Mouse (Mus musculus): ENCODE results near the gene Bspry. TPM values are rescaled to one million over a fixed set of nuclear protein-coding genes. Genes with fewer than 3 reads are reported as not detected.

The Bspry gene
- total and polyA plus RNA-seq, 3 experiments: 0.19 to 0.50 TPM; not detected in 1

DNA sequence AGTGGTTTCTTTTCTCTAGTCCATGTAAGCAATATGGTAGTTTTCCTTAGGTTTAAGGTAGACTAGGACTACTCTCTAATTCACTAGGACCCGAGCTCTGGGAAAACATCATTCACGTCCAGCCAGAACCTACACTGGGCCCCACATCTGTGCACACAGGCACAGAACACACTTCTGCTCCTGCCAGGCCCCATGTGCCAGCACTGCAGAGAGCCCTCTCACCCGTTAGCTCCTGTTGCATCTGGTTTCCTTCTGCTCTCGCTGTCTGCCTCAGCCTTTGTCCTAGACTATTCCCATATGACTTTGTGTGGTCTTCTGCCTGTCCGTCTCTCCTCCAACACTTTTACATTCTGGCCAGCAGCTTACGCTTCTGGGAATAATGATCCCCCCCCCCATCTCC lies 53.9 kb downstream of the Bspry start:
- TF ChIP-seq GABPA (IDR thresholded peaks at IDR 0.05; ENCODE audit: low read depth, low read length): no peak
- no peak for TF ChIP-seq TBP (IDR thresholded peaks at IDR 0.05; ENCODE audit: low read depth, low read length)
- no peak for TF ChIP-seq ZC3H11A (IDR thresholded peaks at IDR 0.05; ENCODE audit: low read depth, low read length)
- TF ChIP-seq JUND (IDR thresholded peaks at IDR 0.05; ENCODE audit: low read depth, low read length): no peak
- no peak for TF ChIP-seq CHD2 (IDR thresholded peaks at IDR 0.05; ENCODE audit: low read length)
- TF ChIP-seq MAZ (IDR thresholded peaks at IDR 0.05; ENCODE audit: low read depth, low read length): no peak
- TF ChIP-seq NELFE (IDR thresholded peaks at IDR 0.05; ENCODE audit: low read depth, low read length): no peak
- TF ChIP-seq CTCF (IDR thresholded peaks at IDR 0.05 in 2 of 3, conservative IDR thresholded peaks at IDR 0.05 in 1 of 3; ENCODE audit: control insufficient read depth in 1 of 3, insufficient read depth in 1 of 3, low read depth in 2 of 3, low read length in 3 of 3, poor library complexity in 1 of 3, severe bottlenecking in 1 of 3): no peak
- no peak for TF ChIP-seq POLR2AphosphoS2 (IDR thresholded peaks at IDR 0.05; ENCODE audit: low read length)
- no peak for TF ChIP-seq MYB (IDR thresholded peaks at IDR 0.05; ENCODE audit: low read depth, low read length)
- TF ChIP-seq MAX (IDR thresholded peaks at IDR 0.05; ENCODE audit: low read length): no peak
- TF ChIP-seq ZMIZ1 (IDR thresholded peaks at IDR 0.05; ENCODE audit: low read depth, low read length): no peak
- no peak for TF ChIP-seq CHD1 (IDR thresholded peaks at IDR 0.05; ENCODE audit: low read depth, low read length)
- TF ChIP-seq BHLHE40 (IDR thresholded peaks at IDR 0.05; ENCODE audit: borderline replicate concordance, low read depth, low read length): no peak
- no peak for TF ChIP-seq E2F4 (IDR thresholded peaks at IDR 0.05; ENCODE audit: borderline replicate concordance, low read depth, low read length)
- no peaks in the 10 kb centered on the region for H3K4me1 ChIP-seq (ENCODE audit: control insufficient read depth in 1 of 2, insufficient read depth in 2 of 2, low read length in 2 of 2)
- H3K9me3 ChIP-seq (replicated peaks; ENCODE audit: insufficient read depth, low read length): no peaks in the 10 kb centered on the region
- no peak overlapping the region for H3K4me3 ChIP-seq (ENCODE audit: control insufficient read depth in 1 of 2, insufficient read depth in 1 of 2, low read depth in 2 of 2, low read length in 2 of 2)
- no peak overlapping the region for H3K9ac ChIP-seq (ENCODE audit: control insufficient read depth, low read depth, low read length, poor library complexity, severe bottlenecking)
- H3K27me3 ChIP-seq (ENCODE audit: control insufficient read depth in 1 of 2, insufficient read depth in 2 of 2, low read length in 2 of 2): no peaks in the 10 kb centered on the region; a peak in 1 of 4 replicates
- H3K79me2 ChIP-seq (ENCODE audit: control insufficient read depth, insufficient read depth, low read length, poor library complexity): no peaks in the 10 kb centered on the region
- no peak overlapping the region for H3K27ac ChIP-seq (ENCODE audit: control insufficient read depth, low read depth, low read length)
- no peaks in the 10 kb centered on the region for H3K36me3 ChIP-seq (ENCODE audit: control insufficient read depth in 1 of 2, insufficient read depth in 2 of 2, low read length in 2 of 2)
- no peak for DNase-seq (ENCODE audit: low read depth, low spot score)

DNA sequence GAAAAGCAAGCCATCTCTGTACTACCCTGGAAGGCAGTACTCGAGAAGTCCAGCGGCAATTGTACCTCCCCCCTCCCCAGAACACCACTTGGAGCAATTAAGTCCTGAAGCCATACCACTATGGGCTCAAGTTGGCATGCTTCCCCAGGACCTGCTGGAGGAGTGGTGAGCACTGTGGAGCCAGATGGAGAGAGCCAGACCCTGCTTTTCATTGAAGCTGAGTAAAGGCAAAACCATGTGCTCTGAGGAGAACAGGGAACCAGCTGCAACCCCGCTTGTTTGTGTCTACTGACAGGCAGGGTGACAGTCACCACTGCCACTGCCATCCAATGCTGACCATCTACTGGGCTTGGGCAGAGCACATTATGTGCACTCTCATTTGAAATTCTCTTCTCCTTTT lies 61.9 kb downstream of the Bspry start:
- peaks cover 0 to 4% of the 10 kb centered on the region in 2 experiments; a peak in 2 of 4 replicates for H3K27me3 ChIP-seq (ENCODE audit: control insufficient read depth in 1 of 2, insufficient read depth in 2 of 2, low read length in 2 of 2)
- H3K36me3 ChIP-seq (ENCODE audit: control insufficient read depth in 1 of 2, insufficient read depth in 2 of 2, low read length in 2 of 2): no peaks in the 10 kb centered on the region
- H3K79me2 ChIP-seq (ENCODE audit: control insufficient read depth, insufficient read depth, low read length, poor library complexity): no peaks in the 10 kb centered on the region
- no peak overlapping the region for H3K27ac ChIP-seq (ENCODE audit: control insufficient read depth, low read depth, low read length)
- TF ChIP-seq RAD21 (IDR thresholded peaks at IDR 0.05; ENCODE audit: low read depth, low read length) (no peak), MAX (IDR thresholded peaks at IDR 0.05; ENCODE audit: low read length) (no peak), KAT2A (conservative IDR thresholded peaks at IDR 0.05; ENCODE audit: low read depth, low read length) (no peak), ETS1 (IDR thresholded peaks at IDR 0.05; ENCODE audit: low read depth, low read length) (no peak), GATA1 (IDR thresholded peaks at IDR 0.05; ENCODE audit: low read depth, low read length) (no peak), TCF12 (IDR thresholded peaks at IDR 0.05; ENCODE audit: low read depth, low read length) (no peak), USF2 (IDR thresholded peaks at IDR 0.05; ENCODE audit: borderline replicate concordance in 1 of 2, insufficient read depth in 1 of 2, low read depth in 1 of 2, low read length in 2 of 2) (no peak), E2F4 (IDR thresholded peaks at IDR 0.05; ENCODE audit: borderline replicate concordance, low read depth, low read length) (no peak), SIN3A (IDR thresholded peaks at IDR 0.05; ENCODE audit: low read length) (no peak), UBTF (IDR thresholded peaks at IDR 0.05; ENCODE audit: borderline replicate concordance, insufficient read depth, low read depth, low read length) (no peak), ZKSCAN1 (IDR thresholded peaks at IDR 0.05; ENCODE audit: low read depth, low read length) (no peak), ZMIZ1 (IDR thresholded peaks at IDR 0.05; ENCODE audit: low read depth, low read length) (no peak), POLR2A (IDR thresholded peaks at IDR 0.05; ENCODE audit: control insufficient read depth in 1 of 2, insufficient read depth in 1 of 2, low read depth in 1 of 2, low read length in 2 of 2, poor library complexity in 1 of 2) (no peak)
- no peak for DNase-seq (ENCODE audit: low read depth, low spot score)
- H3K9ac ChIP-seq (ENCODE audit: control insufficient read depth, low read depth, low read length, poor library complexity, severe bottlenecking): no peak overlapping the region
- no peaks in the 10 kb centered on the region for H3K9me3 ChIP-seq (replicated peaks; ENCODE audit: insufficient read depth, low read length)
- no peaks in the 10 kb centered on the region for H3K4me1 ChIP-seq (ENCODE audit: control insufficient read depth in 1 of 2, insufficient read depth in 2 of 2, low read length in 2 of 2)
- no peak overlapping the region for H3K4me3 ChIP-seq (ENCODE audit: control insufficient read depth in 1 of 2, insufficient read depth in 1 of 2, low read depth in 2 of 2, low read length in 2 of 2)
